Mouse (Mus musculus) adrenal gland, adult 18-20 months (tissue): Measurements from ENCODE around the gene Cmas. TPM values are rescaled to one million over a fixed set of nuclear protein-coding genes. Genes with fewer than 3 reads are reported as not detected.
A peak's percentile ranks its signal among the peaks of the same experiment; 100 is the strongest.

Experiments
- DNase-seq, 2 experiments: peaks; one replicate each; pipeline ENCODE4 v3.0.0; 2021 to 2022; ENCODE audit warnings: low spot score in 2 of 2
- long read RNA-seq, 2 experiments: library from polyadenylated mRNA; stranded (forward); transcript quantifications; one replicate each; pipeline ENCODE4 v2.0.0; 2021
- total RNA-seq, 2 experiments: library from RNA; stranded (reverse); gene quantifications; 1 replicate in 1 of 2; 2 replicates in 1 of 2; pipeline ENCODE4 v1.2.3; 2021

Cmas gene
- 10 to 100 TPM; 27.1 to 29.9 TPM for total RNA-seq
- long read RNA-seq, experiment 1, transcript Cmas-201 (8 exons, 1,760 nt): major isoform, 32 of 34 reads
- long read RNA-seq, experiment 1, partial matches to known transcripts: 1 of 34 reads
- long read RNA-seq, experiment 1, other reads (novel, unspliced or antisense): 1 of 34 reads
- long read RNA-seq, experiment 2, transcript Cmas-201 (8 exons, 1,760 nt): major isoform, 101 of 109 reads
- long read RNA-seq, experiment 2, partial matches to known transcripts: 2 of 109 reads
- long read RNA-seq, experiment 2, other reads (novel, unspliced or antisense): 6 of 109 reads

DNA sequence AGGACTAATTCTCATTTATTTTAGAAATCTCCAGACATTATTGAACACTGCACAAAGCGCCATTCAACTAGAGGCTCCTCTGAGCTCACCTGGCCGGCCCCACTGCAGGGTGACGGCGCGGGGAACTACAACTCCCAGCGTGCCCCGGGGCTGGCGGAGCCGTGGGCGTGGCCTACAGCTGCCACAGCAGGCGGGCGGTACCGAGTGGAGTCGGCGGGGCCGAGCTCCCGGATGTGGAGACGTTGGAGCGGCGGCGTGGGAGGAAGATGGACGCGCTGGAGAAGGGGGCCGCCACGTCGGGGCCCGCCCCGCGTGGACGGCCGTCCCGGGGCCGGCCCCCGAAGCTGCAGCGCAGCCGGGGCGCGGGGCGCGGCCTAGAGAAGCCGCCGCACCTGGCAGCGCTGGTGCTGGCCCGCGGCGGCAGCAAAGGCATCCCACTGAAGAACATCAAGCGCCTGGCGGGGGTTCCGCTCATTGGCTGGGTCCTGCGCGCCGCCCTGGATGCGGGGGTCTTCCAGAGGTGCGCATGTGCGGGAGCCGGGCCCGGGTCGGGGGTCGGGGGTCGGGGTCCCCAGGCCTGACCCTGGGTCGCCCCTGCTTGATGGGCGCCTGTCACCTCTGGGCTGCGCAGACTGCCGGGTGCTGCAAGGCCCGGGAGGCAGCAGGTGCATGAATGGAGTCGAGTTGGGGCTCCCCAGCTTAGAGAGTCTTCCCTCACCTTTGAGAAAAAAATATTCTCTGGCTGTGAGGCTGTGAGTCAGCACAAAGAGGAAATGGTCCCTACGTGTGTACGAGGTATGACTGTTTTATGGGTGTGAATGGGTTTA lies at the start of gene Cmas:
Cmas (plus strand) TSS at position 180 of the 827 bp plus-strand sequence.
- DNase-seq: peak; percentile 81 to 86

- DNase-seq: no peak
These were observed 49.8 kb upstream of the Cmas start for GRCm38 (mm10) chr6:142706688-142707087.

DNA sequence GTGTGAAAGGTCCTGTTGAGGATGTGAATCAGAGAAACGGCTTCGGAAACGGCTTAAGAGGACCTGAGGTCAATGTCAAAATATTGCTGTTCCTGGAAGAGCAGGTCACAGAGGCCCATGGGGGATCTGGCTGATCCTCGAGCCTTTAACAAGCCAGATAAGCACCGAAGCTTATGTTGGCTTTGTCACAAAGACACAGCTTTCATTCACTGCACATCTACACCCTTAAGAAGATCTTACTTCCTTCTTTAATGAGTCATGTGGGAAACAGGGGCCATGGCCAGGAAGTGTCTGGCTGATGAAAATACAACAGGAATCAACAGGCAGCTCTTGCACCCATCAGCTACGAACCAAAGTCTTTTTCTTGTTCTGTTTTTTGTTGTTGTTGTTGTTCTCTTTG lies 48.1 kb upstream of the Cmas start:
- no peak for DNase-seq

DNA sequence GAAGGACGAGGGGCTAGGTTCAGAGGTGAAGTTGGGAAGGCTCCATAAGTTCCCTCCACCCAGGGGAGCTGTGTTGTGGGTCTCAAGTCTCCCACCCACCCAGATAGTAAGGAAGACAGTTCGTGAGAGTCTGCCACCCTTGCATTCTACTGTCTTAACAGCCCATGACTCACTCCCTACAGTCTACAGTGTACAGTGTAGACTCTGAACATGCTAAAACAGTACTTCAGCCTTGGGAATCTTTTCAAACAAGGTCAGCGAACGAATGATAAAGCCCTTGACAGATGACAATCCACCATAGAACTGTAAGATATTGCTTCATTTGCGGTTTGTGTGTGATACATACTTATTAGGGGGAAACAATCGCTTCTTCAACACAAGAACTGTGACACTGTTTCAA lies 45.8 kb upstream of the Cmas start:
- DNase-seq: no peak

DNA sequence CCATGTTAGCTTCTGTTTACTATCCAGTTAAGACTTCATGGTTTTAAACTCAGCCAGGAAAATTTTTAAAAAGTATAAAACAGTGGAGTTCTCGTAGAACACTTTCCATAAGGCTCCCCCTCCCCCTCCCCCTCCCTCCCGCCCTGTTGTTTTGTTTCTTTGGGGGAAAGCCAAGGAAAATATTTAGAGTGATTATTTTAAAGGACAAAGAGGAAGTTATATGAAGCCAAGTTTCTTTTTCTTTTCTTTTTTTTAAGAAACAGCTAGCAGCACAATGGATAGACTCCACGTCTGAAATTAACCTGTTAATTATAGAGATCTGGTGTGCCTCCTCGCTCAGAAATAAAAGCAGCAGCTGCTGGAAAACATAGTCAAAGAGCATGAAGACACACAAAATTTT lies 45.4 kb upstream of the Cmas start:
- DNase-seq: no peak

DNA sequence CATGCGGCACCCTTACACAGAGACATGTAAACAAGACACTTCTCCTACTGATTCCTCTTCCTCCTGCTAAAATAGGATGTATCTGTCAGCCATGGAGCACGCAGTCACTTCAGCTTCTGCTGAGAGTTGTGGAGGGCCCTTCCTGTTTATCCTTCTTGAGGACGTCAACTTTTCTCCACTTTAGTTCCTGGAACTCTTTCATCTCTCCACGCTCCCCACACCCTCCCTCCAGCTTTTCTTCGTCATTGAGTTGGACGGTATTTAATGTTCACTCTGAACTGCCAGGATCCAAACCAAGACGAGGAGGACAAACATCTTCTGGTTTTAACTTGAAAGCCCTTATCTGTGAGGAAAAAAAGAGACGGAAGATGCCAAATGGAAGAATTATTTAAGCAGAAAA lies 41.5 kb upstream of the Cmas start:
- DNase-seq: no peak

DNA sequence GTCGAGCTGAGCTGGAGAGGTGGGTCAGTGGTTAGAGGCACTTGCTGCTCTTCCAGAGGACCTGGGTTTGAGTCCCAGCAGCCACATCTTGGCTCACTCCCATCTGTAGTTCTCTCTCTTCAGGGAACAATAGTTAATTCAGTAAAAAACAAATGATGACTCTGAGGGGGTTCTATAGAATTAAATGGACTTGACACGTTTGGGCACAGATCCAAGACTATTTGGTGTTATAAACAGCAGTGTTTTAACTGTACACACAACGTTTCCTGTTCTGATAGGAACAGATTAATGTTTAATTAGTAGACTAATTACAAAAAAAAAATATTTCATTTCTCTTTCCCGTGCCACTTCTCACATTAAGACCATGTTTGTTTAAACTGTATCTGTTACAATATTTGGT lies 39.3 kb upstream of the Cmas start:
- no peak for DNase-seq

- no peak for DNase-seq
These were observed 38.3 kb upstream of the Cmas start for GRCm38 (mm10) chr6:142718167-142718566.

GRCm38 (mm10) chr6:142720641-142721040 lies 35.8 kb upstream of the Cmas start:
- DNase-seq: no peak

GRCm38 (mm10) chr6:142721731-142722130 lies 34.8 kb upstream of the Cmas start:
- DNase-seq: no peak

DNA sequence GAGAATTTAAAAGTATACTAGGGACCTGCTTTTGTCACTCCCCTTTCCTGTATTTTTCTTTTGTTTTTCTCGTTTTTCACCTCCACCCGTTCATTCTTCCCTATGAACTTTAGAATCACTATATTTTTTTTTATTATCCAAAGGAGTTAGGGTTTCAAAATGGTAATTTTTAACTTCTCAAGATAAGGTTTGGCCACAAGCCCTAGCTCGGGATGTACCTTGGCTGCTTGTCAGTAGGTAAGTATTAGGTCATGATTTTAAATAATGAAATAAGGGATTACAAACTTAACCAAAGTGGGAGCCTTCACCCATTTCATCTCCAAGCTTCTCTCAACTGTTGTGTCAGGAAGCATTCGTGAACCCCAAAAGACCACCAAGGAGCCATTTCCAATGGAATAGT lies 30.5 kb upstream of the Cmas start:
- no peak for DNase-seq

DNA sequence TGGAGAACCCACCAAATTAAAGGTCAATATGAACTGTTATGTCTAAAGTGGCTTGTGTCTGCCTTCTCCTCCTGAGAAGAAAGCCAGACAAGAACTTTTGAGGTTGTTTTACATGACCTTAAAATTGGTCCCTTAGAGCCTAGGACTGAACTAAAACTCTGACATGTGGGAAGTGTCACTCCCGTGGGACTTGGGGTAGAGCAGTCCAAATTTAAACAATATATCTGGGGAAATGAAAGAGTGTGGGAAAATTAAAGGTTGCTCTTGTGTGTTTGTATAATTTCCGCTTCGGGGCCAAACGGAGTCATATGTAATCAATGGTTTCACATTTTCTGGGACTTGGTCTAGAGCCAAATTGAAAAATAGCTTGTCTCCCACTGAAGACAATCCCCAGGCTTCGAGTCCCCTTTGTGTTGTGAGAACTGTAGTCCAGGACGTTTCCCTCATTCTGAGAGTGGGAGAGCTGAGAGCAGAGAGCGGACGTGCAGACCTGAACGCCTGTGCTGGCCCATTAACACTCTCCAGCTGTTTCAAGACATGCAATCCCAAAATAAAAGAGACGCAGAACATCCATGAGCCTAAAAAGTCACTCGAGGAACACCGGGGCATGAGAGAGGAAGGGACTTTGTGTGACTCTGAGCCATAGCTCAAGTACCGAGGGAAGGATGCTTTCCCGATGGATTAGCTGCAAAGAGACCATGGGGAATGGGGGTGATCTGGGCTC lies 23.8 kb upstream of the Cmas start:
- DNase-seq: no peak

GRCm38 (mm10) chr6:142735302-142736005 lies 21.0 kb upstream of the Cmas start:
- no peak for DNase-seq

DNA sequence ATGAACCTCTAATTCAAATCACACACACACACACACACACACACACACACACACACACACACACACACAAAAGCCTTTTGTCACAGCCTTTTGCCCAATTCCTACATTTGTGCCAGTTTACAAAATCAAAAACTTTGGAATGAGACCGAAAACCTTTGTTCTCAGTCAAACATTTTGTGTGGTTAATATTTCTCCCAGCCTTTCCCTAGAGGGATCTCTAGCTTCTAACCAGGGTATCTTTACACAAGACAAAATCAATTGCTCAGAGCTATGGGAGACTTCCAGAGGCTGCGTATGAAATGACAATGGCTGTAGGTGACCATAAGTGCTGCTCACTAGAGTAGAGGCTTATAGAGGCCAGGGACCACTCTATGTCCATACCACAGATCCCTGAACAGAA lies 18.3 kb upstream of the Cmas start:
- DNase-seq: no peak

- DNase-seq: no peak
These were observed 17.8 kb upstream of the Cmas start for GRCm38 (mm10) chr6:142738637-142739036.

GRCm38 (mm10) chr6:142741763-142742162 lies 14.7 kb upstream of the Cmas start:
- DNase-seq: no peak

DNA sequence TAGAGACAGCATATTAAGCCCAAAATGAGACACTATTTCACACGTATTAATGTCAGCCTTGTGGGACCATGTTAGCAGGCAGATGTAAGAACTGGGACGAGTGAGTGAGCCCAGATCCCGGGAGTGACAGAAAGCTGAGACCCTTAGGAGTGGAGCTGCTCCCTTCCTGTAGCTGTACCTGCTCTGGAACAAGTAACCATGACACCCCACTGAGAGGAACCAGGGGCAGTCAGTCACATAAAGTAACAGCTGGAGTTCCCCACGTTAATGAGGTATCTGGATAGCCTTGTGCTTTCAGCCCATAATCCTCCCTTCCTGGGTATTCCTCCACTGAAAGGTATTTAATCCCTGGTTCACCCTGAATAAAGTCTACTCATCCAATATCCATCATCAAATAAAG lies 13.3 kb upstream of the Cmas start:
- no peak for DNase-seq

GRCm38 (mm10) chr6:142745484-142745883 lies 11.0 kb upstream of the Cmas start:
- no peak for DNase-seq

DNA sequence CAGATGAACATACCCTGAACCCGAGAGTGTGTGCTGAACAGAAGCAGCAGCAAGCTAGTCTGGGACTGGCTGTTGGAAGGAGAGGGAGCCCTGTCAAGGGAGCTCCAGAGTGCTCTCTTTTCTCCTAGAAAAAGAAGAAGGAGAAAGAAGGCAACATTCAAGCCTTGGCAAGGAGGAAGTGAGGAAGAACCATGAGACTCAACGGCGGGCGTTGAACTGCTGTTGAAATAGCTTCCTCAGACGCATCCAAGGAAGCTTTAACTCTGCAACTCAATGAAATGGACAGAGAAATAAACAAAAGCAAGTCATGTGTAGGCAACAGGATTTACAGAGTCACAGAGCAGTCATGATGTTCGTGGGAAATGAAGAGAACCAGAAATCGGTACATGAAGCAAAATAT lies 9.7 kb upstream of the Cmas start:
- DNase-seq: no peak

DNA sequence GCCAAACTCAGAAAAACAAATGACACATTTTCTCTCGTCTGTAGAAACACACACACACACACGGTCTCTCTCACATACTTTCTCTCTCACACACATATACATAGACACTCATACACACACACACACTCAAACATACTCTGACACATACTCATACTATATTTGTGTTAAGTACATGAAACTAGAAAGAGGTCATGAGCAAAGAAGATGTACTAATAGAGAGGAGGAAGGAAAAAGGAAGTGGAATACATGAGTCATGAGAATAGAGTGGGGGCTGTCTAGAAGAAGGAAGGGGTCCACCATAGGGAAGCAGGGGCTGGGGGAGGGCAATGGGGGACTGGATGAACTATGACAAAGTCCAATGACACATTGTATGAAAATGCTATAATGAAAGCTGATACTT lies 9.3 kb upstream of the Cmas start:
- no peak for DNase-seq

GRCm38 (mm10) chr6:142748057-142748708 lies 8.3 kb upstream of the Cmas start:
- no peak for DNase-seq
